Comparison of ENCODE assay signal across 18 mouse cellular contexts in the genomic region with DNA sequence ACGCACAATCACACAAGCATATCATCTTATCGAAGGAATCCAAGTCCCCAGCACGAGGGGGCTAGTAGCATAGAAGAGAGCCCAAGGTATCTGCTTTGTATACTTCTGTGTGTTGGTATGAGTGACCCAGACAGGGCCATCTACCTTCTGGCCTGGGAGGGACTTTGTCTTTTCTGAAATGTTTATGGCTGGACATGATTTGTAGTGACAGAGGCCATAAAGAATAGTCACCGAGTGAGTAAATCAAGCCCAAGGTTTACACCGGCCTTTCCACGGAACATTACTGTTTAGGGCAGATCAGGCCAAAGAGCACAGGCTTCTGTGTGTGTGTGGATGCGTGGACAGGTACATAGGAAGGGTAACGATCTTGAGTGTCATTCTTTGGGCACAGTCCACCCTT.
"Had no signal": no experiment of that assay in that cellular context is flagged by ENCODE, and none has a peak within 500 bp of the region (broad histone marks: within the 10 kb centered on the region; RNA-seq: fewer than 3 reads in every experiment).

No protein-coding gene starts in this region.

- H3K36me3 ChIP-seq: liver, embryonic 13.5 days; midbrain, embryonic 12.5 days; midbrain, embryonic 15.5 days; neural tube, embryonic 12.5 days; neural tube, embryonic 15.5 days had no signal

- H3K27me3 ChIP-seq: midbrain, embryonic 15.5 days; neural tube, embryonic 12.5 days; neural tube, embryonic 15.5 days had no signal

- DNase-seq: kidney, adult 11 months; kidney, adult 8-10 months; kidney, postnatal 10 days; kidney, postnatal 36 days; layer of hippocampus, adult 9-11 months; liver, embryonic 13.5 days; lung, adult 2 months; lung, postnatal 14 days; lung, postnatal 4 days; right cerebral cortex, adult 18-20 months; right cerebral cortex, postnatal 14 days; thymus, adult 18-20 months; thymus, postnatal 36 days had no signal

- H3K4me2 ChIP-seq: liver, embryonic 13.5 days; midbrain, embryonic 12.5 days; midbrain, embryonic 15.5 days; neural tube, embryonic 12.5 days; neural tube, embryonic 15.5 days had no signal

- H3K9me3 ChIP-seq: liver, embryonic 13.5 days; midbrain, embryonic 12.5 days; midbrain, embryonic 15.5 days; neural tube, embryonic 12.5 days; neural tube, embryonic 15.5 days had no signal

- ATAC-seq: midbrain, embryonic 15.5 days had no signal

- H3K27ac ChIP-seq: layer of hippocampus, adult 2 months; liver, embryonic 13.5 days; midbrain, embryonic 12.5 days; midbrain, embryonic 15.5 days; neural tube, embryonic 12.5 days; neural tube, embryonic 15.5 days had no signal

- H3K4me3 ChIP-seq: layer of hippocampus, adult 2 months; liver, embryonic 13.5 days; midbrain, embryonic 12.5 days; midbrain, embryonic 15.5 days; neural tube, embryonic 12.5 days; neural tube, embryonic 15.5 days had no signal

- H3K9ac ChIP-seq: liver, embryonic 13.5 days; midbrain, embryonic 12.5 days; midbrain, embryonic 15.5 days; neural tube, embryonic 12.5 days; neural tube, embryonic 15.5 days had no signal
